Mouse (Mus musculus) bone marrow macrophage, adult 2 months (primary cell): ENCODE results near the gene Gse1.

Source experiments
- CTCF ChIP-seq: IDR thresholded peaks from 2 replicates; pipeline ENCODE4 v1.5.1; 2012; ENCODE audit warnings: low read depth, mild to moderate bottlenecking, low read length, moderate library complexity
- POLR2A ChIP-seq: IDR thresholded peaks from 2 replicates; pipeline ENCODE4 v1.6.1; 2012; ENCODE audit warnings: mild to moderate bottlenecking, low read depth, low read length, borderline replicate concordance

GRCm38 (mm10) chr8:120426105-120426504 is 197.8 kb downstream of the Gse1 start:
- TF ChIP-seq POLR2A, result no peak
- TF ChIP-seq CTCF, result no peak
